Mouse (Mus musculus) macrophage (primary cell): ENCODE results near the gene Mstn. TPM values are rescaled to one million over a fixed set of nuclear protein-coding genes. Genes with fewer than 3 reads are reported as not detected.

ENCODE experiments used
- H3K27ac ChIP-seq: fragments of 350-480 bp; formaldehyde crosslinking; 2 replicates; pipeline ENCODE4 v1.9.0; 2021
- H3K36me3 ChIP-seq: fragments of 350-480 bp; formaldehyde crosslinking; 2 replicates; pipeline ENCODE4 v1.9.0; 2021; ENCODE audit errors: inconsistent target
- H3K4me3 ChIP-seq: fragments of 350-480 bp; formaldehyde crosslinking; 2 replicates; pipeline ENCODE4 v1.9.0; 2021; ENCODE audit errors: inconsistent target
- H3K79me2 ChIP-seq: fragments of 350-480 bp; formaldehyde crosslinking; 2 replicates; pipeline ENCODE4 v1.9.0; 2021; ENCODE audit errors: inconsistent target
- WGBS: methylation state at CpG from one replicate; pipeline ENCODE4 v1.1.7; 2026; ENCODE audit warnings: inconsistent platforms; ENCODE audit not compliant: missing documents; 5-methylcytosine and 5-hydroxymethylcytosine counted together
- polyA plus RNA-seq: library from polyadenylated mRNA; stranded (reverse); fragments of 250-400 nt; gene quantifications from 3 replicates; pipeline ENCODE4 v1.2.4, GENCODE M21; 2018; ENCODE audit warnings: inconsistent platforms

Gene Mstn
- polyA plus RNA-seq, 1 experiment from 2014 or later, result not detected

- Histone ChIP-seq H3K79me2 (no peaks in the 10 kb centered on the region), H3K27ac (no peak overlapping the region), H3K4me3 (no peak overlapping the region), H3K36me3 (no peaks in the 10 kb centered on the region)
- 87% methylated on average over 4 of the region's 5 CpGs for WGBS
Observed at GRCm38 (mm10) chr1:53069726-53070514, 8.5 kb downstream of the Mstn start.

- no peaks in the 10 kb centered on the region for H3K79me2 ChIP-seq
- no peaks in the 10 kb centered on the region for H3K36me3 ChIP-seq
- H3K4me3 ChIP-seq, result no peak overlapping the region
- H3K27ac ChIP-seq, result no peak overlapping the region
- 80% methylated on average over 1 of the region's 1 CpGs for WGBS
Observed at GRCm38 (mm10) chr1:53070664-53071175, 9.3 kb downstream of the Mstn start.

- Histone ChIP-seq H3K4me3 (no peak overlapping the region), H3K79me2 (no peaks in the 10 kb centered on the region), H3K27ac (no peak overlapping the region), H3K36me3 (no peaks in the 10 kb centered on the region)
- WGBS, result 96% methylated on average over 3 of the region's 3 CpGs
Observed at GRCm38 (mm10) chr1:53076656-53077055, 15.2 kb downstream of the Mstn start.

GRCm38 (mm10) chr1:53079876-53080275 is 18.4 kb downstream of the Mstn start:
- Histone ChIP-seq H3K27ac (no peak overlapping the region), H3K4me3 (no peak overlapping the region), H3K79me2 (no peaks in the 10 kb centered on the region), H3K36me3 (no peaks in the 10 kb centered on the region)
- 96% methylated on average over 2 of the region's 2 CpGs for WGBS

GRCm38 (mm10) chr1:53080603-53081002 is 19.2 kb downstream of the Mstn start:
- H3K79me2 ChIP-seq, result no peaks in the 10 kb centered on the region
- no peaks in the 10 kb centered on the region for H3K36me3 ChIP-seq
- 74% methylated on average over 3 of the region's 3 CpGs for WGBS
- H3K27ac ChIP-seq, result no peak overlapping the region
- no peak overlapping the region for H3K4me3 ChIP-seq

- 88% methylated on average over 14 of the region's 15 CpGs for WGBS
- Histone ChIP-seq H3K79me2 (no peaks in the 10 kb centered on the region), H3K4me3 (no peak overlapping the region), H3K27ac (no peak overlapping the region), H3K36me3 (no peaks in the 10 kb centered on the region)
Observed at GRCm38 (mm10) chr1:53085256-53085655, 23.8 kb downstream of the Mstn start.

- Histone ChIP-seq H3K4me3 (no peak overlapping the region), H3K27ac (no peak overlapping the region), H3K36me3 (no peaks in the 10 kb centered on the region), H3K79me2 (no peaks in the 10 kb centered on the region)
- 80% methylated on average over 4 of the region's 4 CpGs for WGBS
Observed at GRCm38 (mm10) chr1:53085991-53086390, 24.6 kb downstream of the Mstn start.

GRCm38 (mm10) chr1:53093180-53093579 is 31.7 kb downstream of the Mstn start:
- WGBS, result 61% methylated on average over 3 of the region's 3 CpGs
- no peaks in the 10 kb centered on the region for H3K36me3 ChIP-seq
- H3K27ac ChIP-seq, result no peak overlapping the region
- H3K79me2 ChIP-seq, result no peaks in the 10 kb centered on the region
- no peak overlapping the region for H3K4me3 ChIP-seq

GRCm38 (mm10) chr1:53110561-53110960 is 49.1 kb downstream of the Mstn start:
- Histone ChIP-seq H3K4me3 (no peak overlapping the region), H3K36me3 (no peaks in the 10 kb centered on the region), H3K79me2 (no peaks in the 10 kb centered on the region), H3K27ac (no peak overlapping the region)
- 100% methylated on average over 1 of the region's 1 CpGs for WGBS

Other genes with a start within 250 kb of the Mstn start
- gene Inpp1, start 244.0 kb upstream of the Mstn start, polyA plus RNA-seq, result 7.0 to 13.9 TPM (median 10.2 TPM) in 3 replicates
- gene Hibch, start 216.7 kb upstream of the Mstn start, polyA plus RNA-seq, result 10.5 to 28.5 TPM (median 18.1 TPM) in 3 replicates
- not detected in 3 replicates for gene 1700019D03Rik, start 41.5 kb upstream of the Mstn start, polyA plus RNA-seq
- not detected in 3 replicates for gene 1700019A02Rik, start 126.0 kb downstream of the Mstn start, polyA plus RNA-seq
- gene Pms1, start 235.4 kb downstream of the Mstn start, polyA plus RNA-seq, result 3.2 to 5.4 TPM (median 5.1 TPM) in 3 replicates
- gene Ormdl1, start 235.5 kb downstream of the Mstn start, polyA plus RNA-seq, result 24.8 to 32.7 TPM (median 30.6 TPM) in 3 replicates
- gene Gm28778, start 235.5 kb downstream of the Mstn start, polyA plus RNA-seq, result 0.48 TPM in 1 of 3 replicates, not detected in the others